In the genomic region with DNA sequence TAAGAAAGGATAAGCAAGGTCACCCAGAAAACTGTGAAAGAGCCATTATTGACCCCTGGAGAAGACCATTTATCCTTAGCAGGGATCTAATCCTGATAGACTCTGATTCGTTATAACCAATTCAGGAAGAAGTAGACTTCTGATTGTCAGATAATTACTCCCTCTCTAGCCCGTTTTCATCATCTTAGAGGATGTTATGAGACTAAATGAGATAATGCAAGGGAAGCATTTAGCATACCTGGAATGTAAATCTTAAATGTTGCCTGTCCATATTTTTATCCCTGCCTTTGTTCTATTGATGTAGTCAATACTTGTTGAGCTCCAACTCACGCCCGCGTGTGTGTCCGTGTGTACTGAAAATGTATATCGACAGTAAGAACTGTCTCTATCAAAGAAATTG, we compare ENCODE assay signal across 9 mouse cellular contexts. TPM values are rescaled to one million over a fixed set of nuclear protein-coding genes. Genes with fewer than 3 reads are reported as not detected.
DNase-seq lines count a peak whose midpoint lies in the region; ATAC-seq and TF ChIP-seq lines count a peak whose summit lies in the region.
"Had no signal": no experiment of that assay in that cellular context is flagged by ENCODE, and none has a peak within 500 bp of the region (broad histone marks: within the 10 kb centered on the region; RNA-seq: fewer than 3 reads in every experiment).

No protein-coding gene starts in this region.

- no peak for TF ChIP-seq CTCF in spleen, adult 2 months (IDR thresholded peaks at IDR 0.05; ENCODE audit: extremely low read depth, insufficient read depth, insufficient read length, insufficient replicate concordance)

- H3K27ac ChIP-seq in spleen, adult 2 months (ENCODE audit: insufficient read depth, low read length): peak overlapping the region; percentile 69
- peak overlapping the region; percentile 73 for H3K27ac ChIP-seq in limb, embryonic 14.5 days (replicated peaks; ENCODE audit: low read depth, low read length)

- peak overlapping the region; percentile 73 for H3K4me3 ChIP-seq in spleen, adult 2 months (ENCODE audit: extremely low read depth, insufficient read depth, insufficient read length)
- peak overlapping the region; percentile 62 for H3K4me3 ChIP-seq in limb, embryonic 14.5 days (replicated peaks; ENCODE audit: low read length)

- H3K27me3 ChIP-seq in spleen, adult 2 months (ENCODE audit: control insufficient read depth, insufficient read depth, low read length): no peaks in the 10 kb centered on the region
- H3K27me3 ChIP-seq in limb, embryonic 14.5 days (ENCODE audit: control insufficient read depth, insufficient read depth, low read length): no peaks in the 10 kb centered on the region

- peak overlapping the region; percentile 72 for H3K9ac ChIP-seq in limb, embryonic 14.5 days (ENCODE audit: low read depth, low read length, severe bottlenecking)

- TF ChIP-seq POLR2A in spleen, adult 2 months (IDR thresholded peaks at IDR 0.05; ENCODE audit: low read depth, low read length): no peak
- TF ChIP-seq POLR2A in limb, embryonic 14.5 days (IDR thresholded peaks at IDR 0.05; ENCODE audit: borderline replicate concordance, extremely low read depth, insufficient read depth, insufficient read length): no peak

- WGBS in spleen, adult 2 months: 46% methylated on average over 7 of the region's 7 CpGs
- WGBS in limb, embryonic 14.5 days: 43% methylated on average over 7 of the region's 7 CpGs

- H3K36me3 ChIP-seq in spleen, adult 2 months (ENCODE audit: control insufficient read depth, insufficient read depth, low read length): no peaks in the 10 kb centered on the region
- no peaks in the 10 kb centered on the region for H3K36me3 ChIP-seq in limb, embryonic 14.5 days (ENCODE audit: control insufficient read depth, insufficient read depth, low read length)

- H3K4me2 ChIP-seq in limb, embryonic 14.5 days (replicated peaks; ENCODE audit: low read depth, low read length, severe bottlenecking): peak overlapping the region; percentile 46

- H3K4me1 ChIP-seq in spleen, adult 2 months (ENCODE audit: control insufficient read depth, insufficient read depth, insufficient read length): peaks cover 1% of the 10 kb centered on the region; the same call in 1 of the 2 replicates
- peaks cover 9% of the 10 kb centered on the region; the same call in 1 of the 2 replicates for H3K4me1 ChIP-seq in limb, embryonic 14.5 days (ENCODE audit: control insufficient read depth, insufficient read depth, low read length)

- no peaks in the 10 kb centered on the region for H3K9me3 ChIP-seq in limb, embryonic 14.5 days (ENCODE audit: control insufficient read depth, low read length)

- DNase-seq in cerebellum, adult 9-10 months: peak; percentile 34
- no peak for DNase-seq in cerebellum, adult 11-12 months
- DNase-seq in spleen, adult 2 months (ENCODE audit: low read depth in 1 of 2, low spot score in 2 of 2): no peak
- DNase-seq in spleen, postnatal 14 days (ENCODE audit: low spot score in 2 of 2): no peak
- DNase-seq in limb, embryonic 14.5 days (ENCODE audit: low spot score): no peak
- peak; percentile 9 for DNase-seq in telencephalon, adult 2 months (ENCODE audit: low read depth, low spot score)
- DNase-seq in spleen, postnatal 10 days (ENCODE audit: low spot score in 2 of 2): no peak
- no peak for DNase-seq in gastrocnemius, postnatal 14 days

- no peak for ATAC-seq in limb, embryonic 14.5 days (ENCODE audit: low FRiP score, low read depth)

- intact Hi-C loops in gastrocnemius, postnatal 14 days (cut with DNase I; ENCODE audit: low total_unique reads): no loop called here

RNA-seq across cellular contexts. Expression of a gene that starts 0.6 kb away (rescaled TPM):
- 0.39 and 0.54 TPM in 2 replicates for polyA plus RNA-seq in spleen, adult 2 months (2012; rRNA removed)
- polyA plus RNA-seq in limb, embryonic 14.5 days (2012; rRNA removed): 4.5 and 5.6 TPM in 2 replicates
- polyA plus RNA-seq in limb, embryonic 14.5 days (2014; fragmentation: Nextera tagmentation; extraction: Ambion mirVana): 11.8 and 13.1 TPM in 2 replicates
- total RNA-seq in gastrocnemius, postnatal 14 days (2021): 1 to 10 TPM; 6.5 to 6.7 TPM

RNA-seq across cellular contexts. Expression of a gene that starts 31.4 kb away (rescaled TPM):
- not detected in 2 replicates for polyA plus RNA-seq in spleen, adult 2 months (2012; rRNA removed)
- polyA plus RNA-seq in limb, embryonic 14.5 days (2012; rRNA removed): 10.5 and 17.8 TPM in 2 replicates
- polyA plus RNA-seq in limb, embryonic 14.5 days (2014; fragmentation: Nextera tagmentation; extraction: Ambion mirVana): 49.3 and 73.5 TPM in 2 replicates
- under 1 TPM in 1 of 2 experiments, not detected in 1; 0.16 TPM for total RNA-seq in gastrocnemius, postnatal 14 days (2021)
- polyA plus RNA-seq: frontal cortex, adult 2 months had no signal

RNA-seq across cellular contexts. Expression of a gene that starts 46.7 kb away (rescaled TPM):
- not detected in 2 replicates for polyA plus RNA-seq in spleen, adult 2 months (2012; rRNA removed)
- polyA plus RNA-seq in limb, embryonic 14.5 days (2012; rRNA removed): not detected in 2 replicates
- polyA plus RNA-seq in limb, embryonic 14.5 days (2014; fragmentation: Nextera tagmentation; extraction: Ambion mirVana): not detected in 2 replicates
- not detected for total RNA-seq in gastrocnemius, postnatal 14 days (2021)
- polyA plus RNA-seq: frontal cortex, adult 2 months had no signal

RNA-seq across cellular contexts. Expression of a gene that starts 51.7 kb away (rescaled TPM):
- polyA plus RNA-seq in spleen, adult 2 months (2012; rRNA removed): 0.13 TPM in 1 of 2 replicates, not detected in the other
- 1.3 and 2.2 TPM in 2 replicates for polyA plus RNA-seq in limb, embryonic 14.5 days (2012; rRNA removed)
- 4.4 and 5.0 TPM in 2 replicates for polyA plus RNA-seq in limb, embryonic 14.5 days (2014; fragmentation: Nextera tagmentation; extraction: Ambion mirVana)
- under 1 TPM; 0.18 to 0.31 TPM for total RNA-seq in gastrocnemius, postnatal 14 days (2021)

Comparison
In these comparisons a context has a peak if more than half of its experiments do, and no peak if none do; other contexts are left out.
1. DNase-seq: peak in cerebellum, adult 9-10 months (single experiment) and telencephalon, adult 2 months (single experiment); none in cerebellum, adult 11-12 months (single experiment), spleen, adult 2 months (0 of 2), spleen, postnatal 14 days (0 of 2), limb, embryonic 14.5 days (single experiment), spleen, postnatal 10 days (0 of 2) and gastrocnemius, postnatal 14 days (single experiment).
2. RNA of a gene that starts 31.4 kb away (polyA plus RNA-seq): 10.5 to 73.5 TPM in limb, embryonic 14.5 days; not detected in spleen, adult 2 months; every median in the first group is over 10 times any median in the second.